Mouse (Mus musculus): ENCODE measurements at regions not wholly inside any gene's neighbourhood (a gene's known extent, or its start where the extent isn't known, plus 50 kb on each side); places are given as distances from the start of the nearest gene placed in this dataset.
"Not testable (repeated sequence)": the region's sequence is repeated elsewhere in the genome, so short reads cannot be mapped to it uniquely, and the experiment has no call there.

DNA sequence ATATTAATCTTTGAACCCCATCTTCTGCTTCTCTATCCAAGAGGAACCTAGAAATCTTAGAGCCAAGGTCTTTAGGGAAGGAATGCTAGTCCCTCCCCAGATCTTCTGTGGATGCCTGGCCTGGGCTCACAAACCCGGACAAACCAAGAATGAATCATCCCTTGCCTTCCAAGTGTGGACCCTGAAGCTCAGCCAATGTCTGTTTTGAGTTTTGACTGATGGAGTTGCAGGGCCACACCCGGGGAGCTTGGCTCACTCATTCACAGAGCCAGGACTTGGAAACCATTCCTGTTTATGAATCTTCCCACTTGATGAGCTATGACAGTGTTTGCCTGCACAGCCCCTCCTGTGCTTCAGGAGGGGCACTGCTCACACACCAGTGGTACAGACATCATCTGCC is 230.4 kb downstream of the Lpin1 start:
- intact Hi-C loops (cut with DNase I): loop anchor here (10.0 kb wide), 1 partner anchor 566 kb away; the partner anchor contains the start of gene Trib2
- no peak for DNase-seq (ENCODE audit: extremely low spot score in 1 of 2, low spot score in 2 of 2)

- DNase-seq (ENCODE audit: extremely low spot score in 1 of 2, low spot score in 2 of 2): peak in 1 of 2 experiments; percentile 18
- intact Hi-C loops (cut with DNase I): no loop called here
Observed at GRCm38 (mm10) chr12:16379415-16379814, 231.4 kb downstream of the Lpin1 start.

- no peak for DNase-seq (ENCODE audit: extremely low spot score in 1 of 2, low spot score in 2 of 2)
- intact Hi-C loops (cut with DNase I): no loop called here
Observed at GRCm38 (mm10) chr12:16378501-16378900, 232.3 kb downstream of the Lpin1 start.

GRCm38 (mm10) chr12:16374331-16374996 is 236.3 kb downstream of the Lpin1 start:
- intact Hi-C loops (cut with DNase I): no loop called here
- DNase-seq (ENCODE audit: extremely low spot score in 1 of 2, low spot score in 2 of 2): no peak

GRCm38 (mm10) chr12:16370061-16370460 is 240.7 kb downstream of the Lpin1 start:
- DNase-seq (ENCODE audit: extremely low spot score in 1 of 2, low spot score in 2 of 2): no peak
- intact Hi-C loops (cut with DNase I): no loop called here

DNA sequence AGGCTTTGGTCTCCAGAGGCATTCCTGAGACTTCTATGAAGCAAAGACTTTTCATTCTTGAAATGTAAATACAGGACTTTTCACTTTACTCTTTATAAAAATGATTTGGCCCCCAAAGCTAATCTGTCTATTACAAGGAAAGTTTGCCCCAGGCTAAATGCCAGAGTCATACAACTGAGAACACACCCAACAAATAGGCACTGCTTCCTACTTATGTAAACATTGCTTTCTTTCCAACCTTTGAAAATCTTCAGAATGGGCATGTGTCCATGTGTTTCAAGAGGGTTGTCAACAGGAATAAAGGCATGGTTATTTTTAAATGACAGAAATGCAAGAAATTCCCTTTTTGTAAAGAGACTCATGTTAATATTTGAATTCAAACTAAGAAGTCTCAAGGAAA is 248.4 kb downstream of the Lpin1 start:
- no peak for DNase-seq (ENCODE audit: extremely low spot score in 1 of 2, low spot score in 2 of 2)
- intact Hi-C loops (cut with DNase I): no loop called here

DNA sequence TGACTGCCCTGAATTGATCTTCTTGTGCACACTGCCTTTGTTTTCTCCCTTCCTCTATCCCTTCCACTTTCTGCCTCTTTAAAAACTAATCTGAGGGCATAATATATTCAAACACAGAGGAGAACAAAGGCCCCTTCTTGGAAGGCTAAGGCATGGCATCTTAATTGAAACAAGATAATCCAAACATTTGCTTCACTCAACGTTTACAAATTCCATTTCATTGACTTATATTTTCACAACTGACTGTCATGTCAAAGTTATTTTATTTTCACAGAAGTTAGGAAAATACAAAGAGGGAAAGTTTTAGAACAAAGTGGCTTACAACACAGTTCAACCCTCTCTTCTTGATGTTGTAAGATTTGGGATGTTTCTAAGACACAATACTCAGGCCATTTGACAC is 251.9 kb downstream of the Lpin1 start:
- DNase-seq (ENCODE audit: extremely low spot score in 1 of 2, low spot score in 2 of 2): no peak
- intact Hi-C loops (cut with DNase I): no loop called here

- DNase-seq (ENCODE audit: extremely low spot score in 1 of 2, low spot score in 2 of 2): no peak
- intact Hi-C loops (cut with DNase I): no loop called here
Observed at GRCm38 (mm10) chr12:16354711-16355110, 256.1 kb downstream of the Lpin1 start.

- intact Hi-C loops (cut with DNase I): no loop called here
- no peak for DNase-seq (ENCODE audit: extremely low spot score in 1 of 2, low spot score in 2 of 2)
Observed at GRCm38 (mm10) chr12:16351751-16352150, 259.0 kb downstream of the Lpin1 start.

- DNase-seq (ENCODE audit: extremely low spot score in 1 of 2, low spot score in 2 of 2): no peak
- intact Hi-C loops (cut with DNase I): no loop called here
Observed at GRCm38 (mm10) chr12:16349310-16349709, 261.5 kb downstream of the Lpin1 start.

GRCm38 (mm10) chr12:16344021-16344420 is 266.7 kb downstream of the Lpin1 start:
- intact Hi-C loops (cut with DNase I): no loop called here
- DNase-seq (ENCODE audit: extremely low spot score in 1 of 2, low spot score in 2 of 2): no peak

- intact Hi-C loops (cut with DNase I); DNase-seq (ENCODE audit: extremely low spot score in 1 of 2, low spot score in 2 of 2): not testable (repeated sequence)
Observed at GRCm38 (mm10) chr12:16342030-16342429, 268.7 kb downstream of the Lpin1 start.

DNA sequence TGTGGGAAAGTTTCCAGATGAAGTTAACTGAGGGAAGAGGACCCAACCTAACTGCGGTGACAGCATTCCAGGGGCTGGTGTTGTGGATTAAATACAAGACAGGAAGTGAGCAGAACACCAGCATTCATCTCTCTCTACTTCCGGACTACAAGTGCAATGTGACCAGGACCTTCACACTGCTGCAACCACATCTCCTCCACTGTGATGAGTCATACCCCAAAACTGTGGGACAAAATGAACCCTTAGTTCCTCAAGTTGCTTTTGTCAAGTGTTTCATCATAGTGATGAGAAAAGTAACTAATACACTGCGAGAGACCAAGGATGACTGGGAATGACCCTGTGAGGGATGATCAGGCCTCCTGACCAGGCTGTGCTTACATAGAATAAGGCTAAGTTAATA is 279.3 kb downstream of the Lpin1 start:
- no peak for DNase-seq (ENCODE audit: extremely low spot score in 1 of 2, low spot score in 2 of 2)
- intact Hi-C loops (cut with DNase I): no loop called here

DNA sequence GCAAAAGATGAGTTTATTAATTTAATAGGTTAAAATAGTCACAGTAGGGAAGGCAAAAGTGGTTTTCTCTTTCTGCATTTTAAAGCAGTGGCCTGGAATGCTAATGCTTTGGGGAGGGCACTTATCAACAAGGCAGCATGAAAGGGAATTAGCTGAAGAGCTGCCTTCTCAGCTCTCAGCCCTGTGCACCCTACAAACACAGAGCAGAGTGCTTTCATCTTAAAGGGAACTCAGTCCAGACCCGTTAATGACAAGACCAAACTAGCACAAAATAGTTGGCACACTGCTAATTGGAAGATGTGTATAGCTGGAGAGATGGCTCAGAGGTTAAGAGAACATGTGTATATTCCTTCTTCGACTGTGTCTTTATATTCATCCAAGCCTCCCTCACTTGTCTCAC is 281.6 kb downstream of the Lpin1 start:
- no peak for DNase-seq (ENCODE audit: extremely low spot score in 1 of 2, low spot score in 2 of 2)
- intact Hi-C loops (cut with DNase I): no loop called here

DNA sequence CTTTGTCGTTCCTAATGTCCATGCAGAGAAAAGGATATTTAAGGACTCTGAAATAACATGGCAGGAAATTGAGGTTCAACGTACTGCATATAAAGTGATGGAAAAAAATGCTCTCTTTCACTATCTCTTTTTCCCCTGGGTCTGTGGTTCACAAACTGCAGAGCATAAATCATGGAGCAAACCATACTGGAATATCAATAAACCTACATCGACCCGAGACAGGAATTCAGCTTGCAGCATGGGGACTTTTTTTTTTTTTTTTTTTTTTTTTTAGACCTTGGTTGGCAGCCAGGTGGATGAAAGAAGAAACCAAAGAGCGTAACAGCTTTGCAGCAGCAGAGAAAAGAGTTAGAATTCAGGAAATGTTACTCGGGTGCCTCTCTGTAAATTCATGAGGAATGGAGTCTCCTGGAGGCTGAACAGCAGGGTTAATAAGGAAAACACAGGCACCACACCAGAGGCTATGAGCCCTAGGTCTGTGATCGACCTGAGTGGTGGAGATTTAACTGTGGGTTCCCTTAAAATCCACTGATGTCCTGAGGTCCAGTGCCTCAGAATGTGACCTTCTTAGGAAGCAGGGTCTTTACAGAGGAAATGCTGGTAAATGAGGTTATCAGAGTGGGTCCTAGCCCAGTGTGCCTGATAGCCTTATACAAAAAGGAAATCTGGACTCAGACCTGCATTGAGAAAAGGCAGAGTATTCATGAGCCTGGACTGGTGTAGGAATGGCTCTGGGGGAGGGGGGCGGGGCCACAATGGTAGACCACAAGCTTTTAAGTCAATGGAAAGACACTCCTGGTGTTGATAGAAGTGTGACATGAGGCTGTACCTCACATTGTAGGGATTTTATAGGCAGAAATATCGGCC is 290.0 kb downstream of the Lpin1 start:
- DNase-seq (ENCODE audit: extremely low spot score in 1 of 2, low spot score in 2 of 2): peak in 1 of 2 experiments; percentile 7
- intact Hi-C loops (cut with DNase I): no loop called here

- no peak for DNase-seq (ENCODE audit: extremely low spot score in 1 of 2, low spot score in 2 of 2)
- intact Hi-C loops (cut with DNase I): no loop called here
Observed at GRCm38 (mm10) chr12:16308101-16308500, 302.7 kb downstream of the Lpin1 start.

GRCm38 (mm10) chr12:16304701-16305377 is 305.9 kb downstream of the Lpin1 start:
- intact Hi-C loops (cut with DNase I): no loop called here
- DNase-seq (ENCODE audit: extremely low spot score in 1 of 2, low spot score in 2 of 2): no peak

DNA sequence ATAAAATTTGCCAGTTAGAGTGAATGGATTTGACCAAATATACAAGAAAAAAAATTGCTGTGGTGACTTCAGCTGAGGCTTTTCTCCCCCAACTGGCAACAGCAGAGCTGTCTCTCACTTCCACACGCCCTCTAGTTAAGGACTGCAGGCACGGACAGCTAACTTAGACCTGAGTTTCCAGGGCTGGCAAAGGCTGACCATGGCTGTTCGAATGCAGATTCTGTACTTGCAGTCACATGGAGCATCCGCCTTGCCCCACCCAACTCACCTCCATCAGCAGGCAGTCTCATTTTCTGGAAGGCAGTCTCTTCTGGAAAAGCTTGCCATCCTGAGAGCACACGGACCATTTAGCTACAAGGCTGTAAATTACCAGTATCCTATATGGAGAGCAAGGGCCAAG is 325.7 kb downstream of the Lpin1 start:
- no peak for DNase-seq (ENCODE audit: extremely low spot score in 1 of 2, low spot score in 2 of 2)
- intact Hi-C loops (cut with DNase I): no loop called here

GRCm38 (mm10) chr12:16279146-16279545 is 331.6 kb downstream of the Lpin1 start:
- intact Hi-C loops (cut with DNase I): no loop called here
- no peak for DNase-seq (ENCODE audit: extremely low spot score in 1 of 2, low spot score in 2 of 2)
